Mouse (Mus musculus) heart, embryonic 16.5 days (tissue): ENCODE measurements at regions not wholly inside any gene's neighbourhood (a gene's known extent, or its start where the extent isn't known, plus 50 kb on each side); places are given as distances from the start of the nearest gene placed in this dataset.

Experiments
- ATAC-seq: fragments of 200-750 bp; cut with Nextera tagmentation; replicated peaks from 2 replicates; pipeline ENCODE4 v1.8.0; 2017; ENCODE audit warnings: moderate number of reproducible peaks; ENCODE audit not compliant: insufficient read depth, low FRiP score; ENCODE audit errors: extremely low read depth
- H3K27ac ChIP-seq: fragments of 300-500 bp; sonication (generic); 2 replicates; pipeline ENCODE4 v1.5.1; 2014; ENCODE audit warnings: mild to moderate bottlenecking, low read length, control low read depth, moderate library complexity
- H3K27me3 ChIP-seq: fragments of 300-500 bp; sonication (generic); 2 replicates; pipeline ENCODE4 v1.6.1; 2014; ENCODE audit warnings: low read length, mixed read lengths; ENCODE audit not compliant: control insufficient read depth, insufficient read depth
- H3K36me3 ChIP-seq: fragments of 300-500 bp; sonication (generic); 2 replicates; pipeline ENCODE4 v1.6.1; 2014; ENCODE audit not compliant: control insufficient read depth, insufficient read depth
- H3K4me1 ChIP-seq: fragments of 300-500 bp; sonication (generic); 2 replicates; pipeline ENCODE4 v1.6.1; 2014; ENCODE audit warnings: low read length, mixed read lengths; ENCODE audit not compliant: control insufficient read depth, insufficient read depth
- H3K4me2 ChIP-seq: fragments of 300-500 bp; sonication (generic); 2 replicates; pipeline ENCODE4 v1.6.1; 2014; ENCODE audit warnings: low read depth, mild to moderate bottlenecking, control low read depth, low read length
- H3K4me3 ChIP-seq: fragments of 300-500 bp; sonication (generic); 2 replicates; pipeline ENCODE4 v1.5.1; 2014; ENCODE audit warnings: mild to moderate bottlenecking, control low read depth, low read length
- H3K9ac ChIP-seq: fragments of 300-500 bp; sonication (generic); 2 replicates; pipeline ENCODE4 v1.6.1; 2014; ENCODE audit warnings: low read length, control low read depth
- H3K9me3 ChIP-seq: fragments of 300-500 bp; sonication (generic); replicated peaks from 2 replicates; pipeline ENCODE4 v1.6.1; 2016; ENCODE audit warnings: low read length; ENCODE audit not compliant: control insufficient read depth
- WGBS: fragments of 180-500 bp; shearing (Covaris S2); extraction: QIAGEN DNeasy Blood & Tissue Kit; methylation state at CpG from one replicate; pipeline ENCODE4 v1.1.7; 2014; 5-methylcytosine and 5-hydroxymethylcytosine counted together

DNA sequence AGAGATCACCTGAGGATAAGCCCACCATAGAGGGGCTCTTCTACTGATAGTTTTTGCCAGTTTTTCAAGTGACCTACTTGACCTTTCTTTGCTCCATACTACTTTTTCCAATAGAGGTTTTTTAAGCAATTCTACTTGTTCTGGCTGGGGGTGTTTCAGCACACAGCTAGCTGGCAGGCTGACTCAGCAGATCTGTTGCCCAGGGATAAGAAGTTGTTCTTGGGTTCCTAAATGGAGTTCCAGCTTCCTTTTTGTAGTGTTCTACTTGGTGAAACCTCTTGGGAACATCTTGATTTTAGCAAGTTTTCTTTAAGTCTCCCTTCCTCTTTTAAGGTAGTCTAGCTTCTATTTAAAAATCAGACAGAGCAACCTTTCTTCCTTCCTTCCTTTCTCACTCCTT lies 61.0 kb downstream of the 4930474N05Rik start:
- no peak for ATAC-seq
- Histone ChIP-seq H3K27ac (no peak overlapping the region), H3K9me3 (no peaks in the 10 kb centered on the region), H3K4me3 (no peak overlapping the region), H3K4me2 (no peak overlapping the region), H3K4me1 (no peaks in the 10 kb centered on the region), H3K27me3 (no peaks in the 10 kb centered on the region), H3K36me3 (no peaks in the 10 kb centered on the region), H3K9ac (no peak overlapping the region)

DNA sequence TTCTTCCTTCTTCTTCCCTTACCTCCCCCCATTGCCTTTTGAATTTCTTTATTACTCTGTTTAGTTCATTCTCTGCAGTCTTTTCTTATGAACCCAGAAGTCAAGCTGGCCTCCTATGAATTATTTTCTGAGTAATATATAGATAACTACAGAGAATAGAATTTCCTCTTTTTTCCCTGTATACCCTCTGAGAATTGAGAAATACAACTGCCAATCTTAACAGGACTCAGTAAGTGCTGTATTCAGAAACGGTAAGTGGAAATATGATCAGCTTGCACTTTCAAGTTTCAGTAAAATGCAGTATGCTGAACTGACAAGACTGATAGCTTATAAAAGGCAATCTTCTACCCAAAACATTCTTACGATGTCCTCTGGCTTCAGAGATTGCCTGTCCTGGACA lies 61.5 kb downstream of the 4930474N05Rik start:
- ATAC-seq = no peak
- WGBS = 62% methylated on average over 2 of the region's 2 CpGs
- no peak overlapping the region for H3K4me2 ChIP-seq

GRCm38 (mm10) chr14:36183701-36184100 lies 89.0 kb downstream of the 4930474N05Rik start:
- Histone ChIP-seq H3K27ac (no peak overlapping the region), H3K36me3 (no peaks in the 10 kb centered on the region), H3K4me3 (no peak overlapping the region), H3K27me3 (no peaks in the 10 kb centered on the region), H3K9me3 (no peaks in the 10 kb centered on the region), H3K9ac (no peak overlapping the region), H3K4me2 (no peak overlapping the region), H3K4me1 (no peaks in the 10 kb centered on the region)
- 50% methylated on average over 1 of the region's 1 CpGs for WGBS
- no peak for ATAC-seq

More for the DNA sequence above, 61.5 kb downstream of the 4930474N05Rik start:
- H3K27ac ChIP-seq = no peak overlapping the region
- no peaks in the 10 kb centered on the region for H3K4me1 ChIP-seq
- no peaks in the 10 kb centered on the region for H3K9me3 ChIP-seq
- no peaks in the 10 kb centered on the region for H3K36me3 ChIP-seq
- no peak overlapping the region for H3K9ac ChIP-seq
- H3K27me3 ChIP-seq = no peaks in the 10 kb centered on the region
- no peak overlapping the region for H3K4me3 ChIP-seq

GRCm38 (mm10) chr14:36196517-36196916 lies 101.8 kb downstream of the 4930474N05Rik start:
- no peaks in the 10 kb centered on the region for H3K36me3 ChIP-seq
- no peak overlapping the region for H3K4me3 ChIP-seq
- 73% methylated on average over 3 of the region's 3 CpGs for WGBS

GRCm38 (mm10) chr14:36198396-36198795 lies 103.7 kb downstream of the 4930474N05Rik start:
- Histone ChIP-seq H3K4me3 (no peak overlapping the region), H3K4me2 (no peak overlapping the region), H3K9ac (no peak overlapping the region), H3K4me1 (no peaks in the 10 kb centered on the region), H3K9me3 (no peaks in the 10 kb centered on the region; the same call in 1 of the 2 replicates), H3K36me3 (no peaks in the 10 kb centered on the region), H3K27me3 (no peaks in the 10 kb centered on the region), H3K27ac (no peak overlapping the region)
- 96% methylated on average over 5 of the region's 5 CpGs for WGBS
- no peak for ATAC-seq

More at GRCm38 (mm10) chr14:36196517-36196916, 101.8 kb downstream of the 4930474N05Rik start:
- H3K4me1 ChIP-seq = no peaks in the 10 kb centered on the region
- no peaks in the 10 kb centered on the region for H3K27me3 ChIP-seq
- H3K9me3 ChIP-seq = no peaks in the 10 kb centered on the region; the same call in 1 of the 2 replicates
- no peak overlapping the region for H3K27ac ChIP-seq
- no peak for ATAC-seq
- H3K4me2 ChIP-seq = no peak overlapping the region
- no peak overlapping the region for H3K9ac ChIP-seq

DNA sequence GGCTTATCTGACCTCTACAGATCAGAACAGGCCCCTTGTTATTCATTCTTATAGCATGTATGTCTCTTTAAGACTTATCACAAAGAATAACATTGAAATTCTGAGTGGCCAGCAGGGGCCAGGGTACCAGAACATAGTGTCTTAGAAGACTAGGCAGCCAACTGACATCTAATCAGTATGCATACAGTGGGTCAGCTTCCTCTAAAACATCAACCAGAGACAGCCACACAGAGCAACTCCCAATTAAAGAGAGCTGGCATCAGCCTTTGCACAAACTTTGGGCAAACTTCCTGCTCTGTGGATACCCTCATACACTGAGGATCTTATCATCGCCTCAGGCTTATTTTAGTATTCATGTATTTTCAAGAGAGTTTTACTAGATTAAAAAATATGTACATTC lies 109.1 kb downstream of the 4930474N05Rik start:
- Histone ChIP-seq H3K27me3 (no peaks in the 10 kb centered on the region), H3K36me3 (no peaks in the 10 kb centered on the region), H3K4me2 (no peak overlapping the region), H3K4me1 (no peaks in the 10 kb centered on the region), H3K9ac (no peak overlapping the region), H3K4me3 (no peak overlapping the region), H3K9me3 (no peaks in the 10 kb centered on the region), H3K27ac (no peak overlapping the region)
- WGBS = 90% methylated on average over 1 of the region's 1 CpGs
- ATAC-seq = no peak

DNA sequence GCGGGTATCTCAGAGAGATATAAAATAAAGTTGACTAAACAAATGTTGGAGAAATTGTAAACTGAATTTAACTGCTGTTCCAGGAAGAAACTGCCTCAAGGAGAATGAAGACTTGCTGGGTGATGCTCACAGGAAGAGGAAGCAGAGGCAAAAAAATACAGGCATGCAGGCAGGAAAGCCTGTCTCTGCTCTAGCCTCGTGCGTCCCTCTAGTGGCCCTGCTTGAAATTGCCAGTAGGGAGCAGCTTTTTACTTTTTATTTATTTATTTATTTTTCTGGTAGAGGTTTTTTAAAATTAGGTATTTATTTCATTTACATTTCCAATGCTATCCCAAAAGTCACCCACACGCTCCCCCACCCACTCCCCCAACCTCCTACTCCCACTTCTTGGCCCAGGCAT lies 118.1 kb downstream of the 4930474N05Rik start:
- no peak overlapping the region for H3K27ac ChIP-seq
- ATAC-seq = no peak
- no peak overlapping the region for H3K4me2 ChIP-seq
- no peaks in the 10 kb centered on the region for H3K9me3 ChIP-seq
- WGBS = 43% methylated on average over 4 of the region's 4 CpGs
- H3K9ac ChIP-seq = no peak overlapping the region
- no peaks in the 10 kb centered on the region for H3K27me3 ChIP-seq
- no peak overlapping the region for H3K4me3 ChIP-seq
- no peaks in the 10 kb centered on the region for H3K4me1 ChIP-seq
- H3K36me3 ChIP-seq = no peaks in the 10 kb centered on the region

DNA sequence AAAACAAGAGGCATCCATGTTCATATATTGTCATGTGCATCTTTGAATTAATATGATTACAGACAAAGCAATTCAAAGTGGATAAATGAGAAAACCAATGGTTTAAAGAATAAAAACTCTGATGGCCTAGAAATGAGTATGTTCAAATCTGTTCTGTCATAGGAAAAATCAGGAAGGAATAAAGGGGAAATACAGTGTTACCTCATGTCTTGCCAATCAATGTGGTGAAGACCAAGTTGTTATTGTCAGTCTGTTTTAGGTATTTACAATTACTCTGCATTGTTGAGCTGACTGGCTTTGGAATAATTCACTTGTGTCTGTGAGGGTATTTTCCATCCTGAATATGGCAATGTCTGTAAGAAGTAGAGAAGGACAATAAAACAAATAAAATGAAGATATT lies 151.1 kb downstream of the 4930474N05Rik start:
- Histone ChIP-seq H3K9me3 (no peaks in the 10 kb centered on the region), H3K27me3 (no peaks in the 10 kb centered on the region), H3K4me2 (no peak overlapping the region), H3K36me3 (no peaks in the 10 kb centered on the region), H3K4me3 (no peak overlapping the region), H3K27ac (no peak overlapping the region), H3K9ac (no peak overlapping the region), H3K4me1 (no peaks in the 10 kb centered on the region)
- no peak for ATAC-seq

DNA sequence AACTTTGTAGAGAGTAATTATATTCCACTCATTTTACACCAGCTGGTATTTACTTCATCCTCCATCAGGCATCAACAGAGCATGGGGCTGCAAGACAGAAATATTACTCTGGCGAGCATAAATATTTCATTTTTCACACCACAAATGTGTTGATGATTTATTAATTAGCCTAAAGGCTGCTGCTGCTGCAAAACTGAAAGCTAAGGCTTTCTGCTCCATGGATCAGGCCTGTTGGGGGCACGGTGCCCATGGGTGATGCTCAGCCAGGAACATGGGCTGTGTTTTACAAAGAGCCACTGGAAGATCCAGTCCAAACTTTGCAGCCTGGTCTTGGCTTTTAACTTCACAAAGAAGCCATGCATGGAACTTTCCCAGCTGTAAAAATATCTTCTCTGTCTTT lies 167.4 kb downstream of the 4930474N05Rik start:
- Histone ChIP-seq H3K9ac (no peak overlapping the region), H3K4me1 (no peaks in the 10 kb centered on the region), H3K9me3 (no peaks in the 10 kb centered on the region), H3K27me3 (no peaks in the 10 kb centered on the region), H3K4me3 (no peak overlapping the region), H3K27ac (no peak overlapping the region), H3K36me3 (no peaks in the 10 kb centered on the region), H3K4me2 (no peak overlapping the region)
- 66% methylated on average over 2 of the region's 2 CpGs for WGBS
- ATAC-seq = no peak
